Mouse (Mus musculus): Measurements from ENCODE around the gene Sh3glb1. TPM values are rescaled to one million over a fixed set of nuclear protein-coding genes. Genes with fewer than 3 reads are reported as not detected.

Sh3glb1 gene
- total RNA-seq (2012; rRNA removed) (52.0 and 58.4 TPM in 2 replicates), total RNA-seq (2014; rRNA removed) (112 and 115 TPM in 2 replicates), polyA plus RNA-seq (2012; ENCODE audit: insufficient read length, low read depth) (171 and 189 TPM in 2 replicates)

DNA sequence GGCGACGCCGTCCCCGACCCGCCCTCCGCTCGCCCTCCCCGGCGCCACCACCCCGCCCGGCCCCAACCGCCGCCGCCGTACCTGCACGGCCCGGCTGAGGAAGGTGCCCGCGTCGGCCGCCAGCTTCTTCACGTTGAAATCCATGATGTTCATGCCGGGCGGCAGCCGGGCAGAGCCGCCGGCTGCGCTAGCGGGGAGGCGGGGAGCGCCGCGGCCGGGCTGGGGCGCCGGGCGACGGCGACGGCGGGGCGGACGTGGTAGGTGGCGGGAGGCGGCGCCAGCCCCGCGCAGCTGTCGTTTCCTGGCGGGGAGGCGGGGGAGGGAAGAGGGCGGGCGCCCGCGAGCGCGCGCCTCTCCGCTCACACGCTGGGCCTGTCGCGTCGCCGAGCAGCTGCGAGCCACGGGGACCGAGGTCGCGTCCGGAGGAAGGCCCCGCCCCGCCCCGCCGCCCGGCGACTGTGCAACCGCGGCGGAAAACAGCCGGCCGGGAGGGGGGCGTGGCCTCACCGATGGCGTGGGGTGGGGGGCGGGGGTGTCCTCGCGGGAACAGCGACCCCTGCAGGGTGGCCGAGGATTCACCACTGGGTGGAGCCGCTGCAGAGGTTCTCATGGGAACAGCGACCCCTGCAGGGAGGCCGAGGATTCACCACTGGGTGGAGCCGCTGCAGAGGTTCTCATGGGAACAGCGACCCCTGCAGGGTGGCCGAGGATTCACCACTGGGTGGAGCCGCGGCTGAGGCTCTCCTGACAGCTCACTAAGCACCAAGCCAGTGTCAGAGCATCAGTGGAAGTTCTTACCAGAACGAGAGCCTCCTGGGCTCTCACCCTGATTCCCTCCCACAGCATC lies at the start of gene Sh3glb1:
TSS of gene Sh3glb1 (minus strand) at position 435 of the 847 bp plus-strand sequence.
- no peaks in the 10 kb centered on the region for H3K27me3 ChIP-seq (replicated peaks)
- in situ Hi-C loops (cut with MboI; ENCODE audit: low pct_ligation_motif_present, low pct_unique_long_range_greater_than_20kb, low sequenced_read_pairs) (loop anchor here (10.0 kb wide), 1 partner anchor 255 kb away; no protein-coding TSS in a partner anchor), dilution Hi-C loops (cut with MboI; ENCODE audit: extremely low pct_ligation_motif_present, extremely low pct_unique_long_range_greater_than_20kb, low sequenced_read_pairs) (no loop called here)
- H3K27ac ChIP-seq (ENCODE audit: insufficient read depth, low read depth), result peak within 1 kb of the TSS; percentile 85
- peak; percentile 83 for TF ChIP-seq IRF4 (IDR thresholded peaks at IDR 0.05; ENCODE audit: low read depth, low read length)
- TF ChIP-seq UBTF (IDR thresholded peaks at IDR 0.05; ENCODE audit: low read depth, low read length), result peak; percentile 76
- TF ChIP-seq EP300 (IDR thresholded peaks at IDR 0.05; ENCODE audit: low read length), result no peak
- peak; percentile 86 for TF ChIP-seq NELFE (IDR thresholded peaks at IDR 0.05; ENCODE audit: low read depth, low read length)
- TF ChIP-seq BHLHE40 (IDR thresholded peaks at IDR 0.05; ENCODE audit: low read depth, low read length), result no peak; the same call in 1 of the 2 replicates
- TF ChIP-seq HCFC1 (IDR thresholded peaks at IDR 0.05; ENCODE audit: low read depth, low read length), result peak; percentile 66
- peak; percentile 52; the same call in 1 of the 2 replicates for TF ChIP-seq MAX (IDR thresholded peaks at IDR 0.05; ENCODE audit: low read length)
- TF ChIP-seq RCOR1 (conservative IDR thresholded peaks at IDR 0.05; ENCODE audit: low read depth, low read length), result no peak
- TF ChIP-seq KAT2A (IDR thresholded peaks at IDR 0.05; ENCODE audit: insufficient replicate concordance, low read length), result 0 out of 2 replicates have a peak, but pooled peaks have one; percentile 52
- peak; percentile 98 for TF ChIP-seq CTCF (conservative IDR thresholded peaks at IDR 0.05 in 1 of 2, IDR thresholded peaks at IDR 0.05 in 1 of 2; ENCODE audit: low read depth in 2 of 2, low read length in 2 of 2)
- peak; percentile 87 for TF ChIP-seq TCF12 (IDR thresholded peaks at IDR 0.05; ENCODE audit: low read depth, low read length)
- TF ChIP-seq ZC3H11A (IDR thresholded peaks at IDR 0.05; ENCODE audit: low read depth, low read length), result peak; percentile 48; the same call in 1 of the 2 replicates
- peak; percentile 49; the same call in 1 of the 2 replicates for TF ChIP-seq ELF1 (IDR thresholded peaks at IDR 0.05; ENCODE audit: low read depth, low read length)
- TF ChIP-seq JUND (conservative IDR thresholded peaks at IDR 0.05; ENCODE audit: low read depth, low read length), result no peak
- TF ChIP-seq ETS1 (conservative IDR thresholded peaks at IDR 0.05; ENCODE audit: low read depth, low read length), result 0 out of 2 replicates have a peak, but pooled peaks have one; percentile 16
- peak; percentile 29; the same call in 1 of the 2 replicates for TF ChIP-seq ZMIZ1 (IDR thresholded peaks at IDR 0.05; ENCODE audit: low read depth, low read length)
- no peak for TF ChIP-seq ZNF384 (IDR thresholded peaks at IDR 0.05; ENCODE audit: low read depth, low read length)
- TF ChIP-seq RAD21 (IDR thresholded peaks at IDR 0.05; ENCODE audit: low read depth, low read length), result peak; percentile 83
- TF ChIP-seq TBP (conservative IDR thresholded peaks at IDR 0.05; ENCODE audit: low read depth, low read length), result 0 out of 2 replicates have a peak, but pooled peaks have one; percentile 54
- peak; percentile 55 for TF ChIP-seq POLR2A (IDR thresholded peaks at IDR 0.05; ENCODE audit: low read depth, low read length)
- peak; percentile 87 for TF ChIP-seq MAZ (IDR thresholded peaks at IDR 0.05; ENCODE audit: low read depth, low read length)
- TF ChIP-seq NRF1 (IDR thresholded peaks at IDR 0.05; ENCODE audit: low read depth, low read length), result no peak
- TF ChIP-seq SMC3 (IDR thresholded peaks at IDR 0.05; ENCODE audit: low read depth, low read length), result peak; percentile 89
- peak; percentile 90; the same call in 1 of the 2 replicates for TF ChIP-seq SIN3A (IDR thresholded peaks at IDR 0.05; ENCODE audit: low read length)
- TF ChIP-seq USF1 (IDR thresholded peaks at IDR 0.05; ENCODE audit: low read depth, low read length), result no peak
- TF ChIP-seq ZKSCAN1 (IDR thresholded peaks at IDR 0.05; ENCODE audit: borderline replicate concordance, low read depth, low read length), result no peak
- TF ChIP-seq CHD2 (IDR thresholded peaks at IDR 0.05; ENCODE audit: low read length), result peak; percentile 84
- peak; percentile 35; the same call in 1 of the 2 replicates for TF ChIP-seq MYC (IDR thresholded peaks at IDR 0.05; ENCODE audit: low read depth, low read length)
- TF ChIP-seq MEF2A (IDR thresholded peaks at IDR 0.05; ENCODE audit: borderline replicate concordance, low read depth, low read length), result peak; percentile 77
- TF ChIP-seq MXI1 (IDR thresholded peaks at IDR 0.05; ENCODE audit: low read depth, low read length), result peak; percentile 69; the same call in 1 of the 2 replicates
- H3K79me2 ChIP-seq (replicated peaks; ENCODE audit: control insufficient read depth, extremely low read depth, insufficient read depth, poor library complexity, severe bottlenecking), result peaks cover 33% of the 10 kb centered on the region
- H3K4me1 ChIP-seq (ENCODE audit: control insufficient read depth in 1 of 2, insufficient read depth in 2 of 2), result peaks cover 14 to 47% of the 10 kb centered on the region in 2 experiments
- H3K9me3 ChIP-seq (replicated peaks; ENCODE audit: low read length), result no peaks in the 10 kb centered on the region
- H3K4me3 ChIP-seq (replicated peaks in 1 of 3; ENCODE audit: low read depth in 2 of 3, low read length in 2 of 3, poor library complexity in 1 of 3), result peak within 1 kb of the TSS; percentile 65 to 97 (median 77)
- H3K36me3 ChIP-seq (replicated peaks in 1 of 2; ENCODE audit: control insufficient read depth in 1 of 2, insufficient read depth in 1 of 2, low read length in 1 of 2), result peaks cover 0 to 14% of the 10 kb centered on the region in 2 experiments
- H3K9ac ChIP-seq (ENCODE audit: insufficient read depth, low read depth), result peak within 1 kb of the TSS; percentile 79
- peak; percentile 94 for DNase-seq (ENCODE audit: extremely low read depth)
- peak within 1 kb of the TSS; percentile 99 for H3K4me2 ChIP-seq (ENCODE audit: insufficient read depth, low read depth, poor library complexity, severe bottlenecking)

Data from CH12.LX (cell line).